Mouse (Mus musculus): ENCODE results near the gene Klhl7. TPM values are rescaled to one million over a fixed set of nuclear protein-coding genes. Genes with fewer than 3 reads are reported as not detected.

Gene Klhl7
- polyA plus RNA-seq, 2 experiments from 2014 or later: 11.9 to 12.8 TPM

GRCm38 (mm10) chr5:24181514-24182295, 81.3 kb downstream of the Klhl7 start:
- ATAC-seq: no peak

GRCm38 (mm10) chr5:24182296-24182734, 81.9 kb downstream of the Klhl7 start:
- ATAC-seq: no peak

DNA sequence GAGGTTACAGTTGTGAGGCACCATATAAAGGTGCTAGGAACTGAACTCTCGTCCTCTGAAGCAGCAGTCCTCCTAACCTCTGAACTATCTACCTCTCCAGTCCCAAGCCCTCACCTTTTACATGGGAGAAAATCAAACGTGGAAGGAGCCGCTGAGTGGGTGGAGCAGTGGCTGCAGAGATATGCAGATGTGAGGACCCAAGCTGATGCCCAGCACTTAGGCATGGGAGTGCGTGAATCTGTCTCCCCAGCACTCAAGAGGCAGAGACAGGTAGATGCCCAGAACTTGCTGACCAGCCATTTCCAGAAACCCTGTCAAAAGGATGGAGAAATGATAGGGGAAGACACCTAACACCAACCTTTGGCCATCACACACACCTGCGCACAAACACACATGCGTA, 82.7 kb downstream of the Klhl7 start:
- ATAC-seq: no peak

GRCm38 (mm10) chr5:24184011-24184410, 83.6 kb downstream of the Klhl7 start:
- ATAC-seq: no peak

DNA sequence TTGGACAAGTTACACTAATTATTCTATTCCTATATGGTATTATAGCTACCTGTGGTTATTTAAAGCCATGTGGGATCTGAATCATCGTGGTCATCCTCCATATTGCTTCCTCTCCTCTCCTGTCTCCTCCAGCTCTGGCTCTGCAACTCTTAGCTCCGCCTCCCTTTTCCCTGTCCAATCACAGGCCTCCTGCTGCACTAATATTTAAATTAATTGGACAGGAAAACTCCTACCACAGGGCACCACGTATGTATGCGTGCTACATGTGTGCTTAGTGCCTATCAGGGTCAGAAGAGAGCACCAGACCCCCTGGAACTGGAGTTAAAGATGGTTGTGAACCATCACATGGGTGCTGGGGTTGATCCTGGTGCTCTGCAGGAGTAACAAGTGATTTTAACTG, 88.1 kb downstream of the Klhl7 start:
- ATAC-seq: no peak

GRCm38 (mm10) chr5:24191821-24192220, 91.4 kb downstream of the Klhl7 start:
- no peak for ATAC-seq

DNA sequence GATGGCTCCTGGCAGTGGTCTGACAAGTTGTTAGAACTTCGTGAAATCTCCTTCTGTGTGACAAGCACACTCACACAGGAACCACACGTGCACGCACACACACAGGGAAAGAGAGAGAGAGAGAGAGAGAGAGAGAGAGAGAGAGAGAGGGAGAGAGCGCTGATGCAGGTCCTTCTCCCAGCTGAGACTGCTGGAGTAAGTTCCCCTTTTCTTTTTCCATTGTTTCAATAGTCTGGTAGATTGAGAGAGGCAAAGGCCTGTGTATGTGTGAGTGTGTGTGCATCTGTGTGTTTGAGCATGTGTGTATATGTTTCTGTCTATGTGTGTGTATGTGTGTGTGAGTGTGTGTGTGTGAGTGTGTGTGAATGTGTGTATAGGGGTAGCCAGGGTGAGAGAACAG, 100.6 kb downstream of the Klhl7 start:
- no peak for ATAC-seq

DNA sequence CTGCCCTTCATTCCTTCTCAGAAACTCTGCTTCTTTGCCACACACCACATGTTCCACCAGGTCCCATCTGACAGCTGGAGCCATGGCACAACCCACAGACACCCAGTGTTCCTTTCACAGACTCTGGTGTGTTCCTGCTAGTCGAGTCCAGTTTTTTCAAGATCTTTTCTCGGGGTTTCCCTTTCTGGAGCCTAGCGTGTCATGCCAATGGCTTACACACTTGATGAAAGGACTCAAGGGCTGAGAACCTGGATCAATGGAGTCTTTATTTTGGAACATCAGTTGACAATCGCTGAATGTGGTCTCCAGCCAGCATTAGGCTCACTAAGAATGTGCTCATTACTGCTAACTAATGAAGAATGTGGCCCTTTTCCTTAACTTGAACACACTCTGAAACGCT, 102.1 kb downstream of the Klhl7 start:
- no peak for ATAC-seq

DNA sequence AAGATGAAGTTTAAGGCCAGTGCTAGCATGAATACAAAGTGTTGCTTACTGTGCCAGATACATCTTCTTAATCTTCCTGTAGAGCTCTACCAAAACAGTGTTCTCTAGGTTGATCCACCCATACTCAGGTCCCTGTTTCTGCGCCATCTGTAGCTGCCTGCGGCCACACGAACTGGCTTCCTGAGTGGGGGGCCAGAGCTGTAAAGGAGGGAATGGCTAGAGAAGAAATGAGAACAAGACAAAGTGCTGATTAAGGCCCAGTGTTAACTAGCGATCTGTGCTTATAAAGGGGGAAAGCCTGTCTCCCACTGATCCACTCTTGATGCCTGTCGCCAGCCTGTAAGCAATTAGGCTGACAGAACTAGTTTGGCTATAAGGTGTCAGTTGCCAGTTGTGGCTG, 102.9 kb downstream of the Klhl7 start:
- ATAC-seq: no peak

GRCm38 (mm10) chr5:24207965-24208364, 107.6 kb downstream of the Klhl7 start:
- no peak for ATAC-seq

- ATAC-seq: no peak
These were observed 108.1 kb downstream of the Klhl7 start for GRCm38 (mm10) chr5:24208505-24208904.

Other genes with a start within 250 kb of the Klhl7 start
- 1 to 10 TPM; 8.7 TPM for gene Fam126a, start 69.9 kb upstream of the Klhl7 start, polyA plus RNA-seq (2017; shearing (Covaris generic))
- 1 to 10 TPM; 3.8 to 7.1 TPM for gene Nupl2, start 64.4 kb downstream of the Klhl7 start, polyA plus RNA-seq (2017; shearing (Covaris generic))